Mouse (Mus musculus) thymus, postnatal 0 days (tissue): ENCODE data around the gene Pgap3. TPM values are rescaled to one million over a fixed set of nuclear protein-coding genes. Genes with fewer than 3 reads are reported as not detected.
A peak's percentile ranks its signal among the peaks of the same experiment; 100 is the strongest.
"Not testable (repeated sequence)": the region's sequence is repeated elsewhere in the genome, so short reads cannot be mapped to it uniquely, and the experiment has no call there.

Experiments
- DNase-seq: peaks from one replicate; pipeline ENCODE4 v3.0.0-alpha.2; 2015; ENCODE audit warnings: low spot score
- polyA plus RNA-seq: library from polyadenylated mRNA; unstranded; fragments of >200 nt; fragmentation: Nextera tagmentation; extraction: Ambion mirVana; gene quantifications from 2 replicates; pipeline ENCODE4 v1.2.1, GENCODE M21; 2015

The Pgap3 gene
- polyA plus RNA-seq, 1 experiment from 2014 or later, result 12.7 TPM

DNA sequence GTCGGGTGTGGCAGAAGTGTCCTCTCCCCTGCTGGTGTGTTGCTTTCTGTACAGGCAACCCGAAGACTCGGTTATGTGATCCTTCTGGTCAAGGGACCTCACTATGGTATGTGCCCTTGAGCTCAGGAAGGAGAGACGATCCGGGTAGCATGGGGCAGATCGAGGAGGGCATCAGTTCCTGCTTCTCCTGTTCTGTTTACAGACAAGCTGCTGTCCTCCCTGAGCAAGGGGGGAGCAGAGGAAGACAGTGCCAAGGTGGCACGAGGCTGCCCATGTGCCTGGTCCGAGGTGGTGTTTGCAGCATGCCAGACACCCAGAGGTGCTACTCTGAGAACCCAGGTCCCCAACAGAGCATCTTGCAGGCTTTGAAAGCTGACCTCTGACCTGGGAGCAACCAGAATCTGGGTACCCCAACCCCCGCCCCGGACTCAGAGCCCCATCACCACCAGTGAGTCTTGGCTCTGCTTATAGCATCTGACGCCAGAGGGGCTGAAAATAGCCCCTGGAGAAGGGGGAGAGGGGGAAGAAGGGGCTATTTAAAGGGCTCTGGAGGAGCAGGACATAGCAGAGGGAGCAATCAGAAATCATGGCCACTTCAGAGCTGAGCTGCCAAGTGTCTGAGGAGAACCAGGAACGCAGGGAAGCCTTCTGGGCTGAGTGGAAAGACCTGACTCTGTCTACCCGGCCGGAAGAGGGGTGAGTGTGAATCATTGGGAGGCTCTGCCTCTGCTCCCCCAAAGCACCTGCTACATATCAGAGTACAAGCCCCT lies 16.8 kb downstream of the Pgap3 start, which contains the start of gene Tcap:
Gene Tcap, plus strand, starts transcription at position 551 of the 770 bp plus-strand sequence.
- no peak for DNase-seq

DNA sequence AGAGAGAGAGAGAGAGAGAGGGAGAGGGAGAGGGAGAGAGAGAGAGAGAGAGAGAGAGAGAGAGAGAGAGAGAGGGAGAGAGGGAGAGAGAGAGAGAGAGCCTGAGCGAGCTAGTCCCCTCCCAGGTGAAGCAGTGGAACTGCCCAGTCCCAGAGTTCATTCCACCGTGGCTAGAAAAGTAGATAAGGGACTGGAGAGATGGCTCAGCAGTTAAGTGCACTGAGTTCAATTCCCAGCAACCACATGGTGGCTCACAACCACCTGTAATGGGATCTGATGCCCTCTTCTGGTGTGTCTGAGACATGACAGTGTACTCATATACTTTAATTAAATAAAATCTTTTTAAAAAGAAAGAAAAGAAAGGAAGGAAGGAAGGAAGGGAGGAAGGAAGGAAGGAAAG lies 17.9 kb downstream of the Pgap3 start:
- DNase-seq, result not testable (repeated sequence)

DNA sequence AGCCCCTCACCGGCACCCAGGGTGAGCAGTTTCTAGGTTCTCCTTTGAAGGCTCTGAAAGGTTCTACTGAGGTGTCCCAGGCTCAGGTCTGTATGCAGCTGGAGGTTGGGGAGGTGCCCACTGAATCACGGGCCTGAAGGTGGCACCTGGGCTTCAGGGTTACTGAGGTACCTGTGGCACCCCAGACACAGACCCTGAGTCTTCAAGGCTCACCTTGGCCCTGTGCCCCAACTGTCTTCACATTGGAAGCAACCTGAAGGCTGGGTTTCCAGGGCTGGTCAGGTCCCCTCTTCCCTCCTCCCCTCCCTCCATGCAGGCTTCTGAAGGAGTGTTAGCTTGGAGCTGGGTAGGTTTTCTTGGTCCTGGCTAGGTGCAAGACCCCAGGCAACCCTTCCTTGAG lies 18.6 kb downstream of the Pgap3 start:
- DNase-seq, result no peak

DNA sequence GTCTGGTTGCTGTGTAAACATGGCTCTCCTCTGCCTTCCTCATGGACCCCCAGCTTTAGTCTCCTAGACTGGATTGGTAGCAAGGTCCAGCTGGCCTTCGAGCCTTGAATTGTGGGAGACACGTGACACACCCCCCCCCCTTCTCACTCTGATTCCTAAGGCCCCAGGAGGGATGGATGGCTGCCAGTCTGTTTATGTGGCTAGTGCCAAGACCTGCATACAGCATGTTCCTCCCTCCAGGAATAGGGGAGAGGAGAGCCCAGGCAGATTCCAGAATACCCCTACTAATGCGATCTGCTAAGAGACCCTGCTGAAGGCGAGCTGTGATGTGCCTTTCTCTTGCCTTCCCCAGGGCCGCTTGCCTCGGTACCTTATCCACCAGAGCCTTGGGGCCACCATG lies 20.2 kb downstream of the Pgap3 start:
- DNase-seq, result no peak

DNA sequence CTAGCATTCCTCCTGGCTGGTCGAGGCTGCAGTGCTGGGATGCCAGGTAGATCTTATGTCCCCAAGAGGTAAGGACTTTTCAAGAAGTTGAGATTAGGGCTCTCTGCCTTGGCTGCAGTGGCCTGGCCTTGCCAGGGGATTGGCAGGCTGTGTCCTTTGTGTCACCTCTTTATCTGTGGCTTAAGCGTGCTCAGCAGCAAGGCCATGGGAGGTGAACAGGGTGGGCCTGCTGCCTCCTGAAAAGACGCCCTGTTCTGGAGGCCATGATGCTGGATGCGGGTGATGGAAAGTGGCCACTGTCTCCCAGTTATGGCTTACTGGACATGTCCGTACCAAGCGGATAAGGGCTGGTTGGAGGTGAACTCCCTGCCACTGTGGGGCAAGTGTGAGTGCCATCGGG lies 20.9 kb downstream of the Pgap3 start:
- no peak for DNase-seq

DNA sequence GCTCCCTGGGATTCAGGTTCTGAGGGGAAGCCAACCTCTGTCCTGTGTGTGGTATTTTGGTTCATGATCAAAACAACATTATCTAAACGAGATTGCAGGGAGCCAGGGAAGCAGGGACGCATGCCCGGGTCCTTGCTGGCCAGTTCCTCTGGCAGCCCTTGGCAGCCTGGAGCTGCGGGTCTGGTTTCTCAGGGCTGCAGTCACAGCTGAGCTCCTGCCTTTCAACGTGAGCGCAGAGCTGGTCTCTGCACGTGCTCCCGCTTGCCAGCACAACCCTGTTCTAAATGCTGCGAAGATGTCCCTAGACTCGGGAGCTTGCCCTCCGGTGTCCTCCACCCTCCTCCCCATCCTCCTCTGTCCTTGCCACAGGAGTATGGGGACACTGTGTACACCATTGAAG lies 22.5 kb downstream of the Pgap3 start:
- DNase-seq, result no peak

DNA sequence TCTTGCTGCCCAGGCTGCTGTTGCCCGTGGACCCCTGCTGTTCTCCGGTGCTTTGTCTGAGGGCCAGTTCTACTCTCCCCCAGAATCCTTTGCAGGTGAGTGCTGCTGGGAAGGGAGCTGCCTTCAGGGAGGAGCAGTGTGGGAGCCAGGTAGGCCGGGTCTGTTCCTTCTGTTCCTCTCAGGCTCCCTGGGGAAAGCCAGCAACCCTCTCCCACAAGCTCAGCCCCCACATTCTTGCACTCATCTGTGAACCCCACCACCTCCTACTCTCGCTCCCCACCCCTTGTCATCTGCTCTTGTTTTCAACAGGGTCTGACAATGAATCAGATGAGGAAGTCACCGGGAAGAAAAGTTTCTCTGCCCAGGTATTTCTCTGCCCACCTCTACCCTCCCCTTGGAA lies 23.5 kb downstream of the Pgap3 start:
- DNase-seq, result no peak

DNA sequence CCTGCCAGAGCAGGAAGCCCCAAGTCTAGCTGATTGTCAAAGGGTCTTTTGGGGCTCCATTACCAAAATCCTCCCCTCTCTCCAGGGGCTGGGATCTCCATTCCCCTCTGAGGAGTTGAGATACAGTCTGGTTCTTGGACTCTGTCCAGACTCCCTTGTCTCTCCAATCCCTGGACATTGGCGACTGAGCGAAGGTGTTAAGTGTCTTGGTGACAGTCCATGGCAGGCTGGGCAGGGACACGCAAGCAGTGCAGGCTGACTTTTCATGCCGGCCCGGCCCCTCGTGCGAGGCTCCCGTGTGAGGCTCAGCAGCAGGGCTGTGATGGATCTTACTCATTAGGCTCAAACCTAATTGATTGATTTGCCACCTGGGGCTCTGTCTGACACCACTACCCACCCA lies 26.0 kb downstream of the Pgap3 start:
- DNase-seq, result no peak

DNA sequence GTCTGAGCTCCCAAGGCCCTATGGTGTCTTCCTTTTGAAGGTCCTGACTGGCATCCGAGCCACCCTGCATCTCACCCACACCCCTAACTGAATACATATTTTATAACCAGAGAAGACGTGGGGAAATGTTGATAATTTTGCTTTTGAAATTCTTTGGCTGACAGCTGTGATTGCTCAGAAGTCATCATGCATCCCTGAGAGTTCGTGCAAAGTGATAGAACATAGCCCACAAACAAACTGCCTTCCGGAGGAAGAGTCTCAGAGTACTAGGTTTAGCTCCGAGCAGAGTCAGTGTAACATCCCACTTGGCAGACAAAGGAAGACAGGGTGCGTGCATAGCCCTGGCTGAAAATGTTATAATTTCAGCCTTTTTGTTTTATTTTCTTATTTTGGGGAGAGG lies 27.0 kb downstream of the Pgap3 start:
- no peak for DNase-seq

DNA sequence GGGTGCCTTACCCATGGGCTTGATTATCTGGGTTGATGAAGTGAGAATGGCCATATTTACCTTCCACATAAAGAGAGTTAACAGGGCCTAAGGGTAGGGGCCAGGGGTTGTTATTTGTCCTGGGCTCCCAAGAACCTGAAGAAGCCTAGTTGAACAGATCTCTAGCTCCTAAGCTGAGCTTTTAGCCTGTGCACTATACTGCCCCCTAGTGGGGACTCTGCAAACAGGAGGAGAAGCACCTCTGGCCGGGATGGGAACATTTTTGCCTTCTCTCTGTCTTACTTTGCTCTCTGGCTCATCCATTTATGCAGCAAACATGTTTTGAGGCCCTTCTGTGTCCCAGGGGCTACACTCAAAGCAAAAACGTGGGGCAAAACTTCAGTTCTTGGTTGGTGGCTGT lies 27.9 kb downstream of the Pgap3 start:
- DNase-seq, result peak; percentile 81

DNA sequence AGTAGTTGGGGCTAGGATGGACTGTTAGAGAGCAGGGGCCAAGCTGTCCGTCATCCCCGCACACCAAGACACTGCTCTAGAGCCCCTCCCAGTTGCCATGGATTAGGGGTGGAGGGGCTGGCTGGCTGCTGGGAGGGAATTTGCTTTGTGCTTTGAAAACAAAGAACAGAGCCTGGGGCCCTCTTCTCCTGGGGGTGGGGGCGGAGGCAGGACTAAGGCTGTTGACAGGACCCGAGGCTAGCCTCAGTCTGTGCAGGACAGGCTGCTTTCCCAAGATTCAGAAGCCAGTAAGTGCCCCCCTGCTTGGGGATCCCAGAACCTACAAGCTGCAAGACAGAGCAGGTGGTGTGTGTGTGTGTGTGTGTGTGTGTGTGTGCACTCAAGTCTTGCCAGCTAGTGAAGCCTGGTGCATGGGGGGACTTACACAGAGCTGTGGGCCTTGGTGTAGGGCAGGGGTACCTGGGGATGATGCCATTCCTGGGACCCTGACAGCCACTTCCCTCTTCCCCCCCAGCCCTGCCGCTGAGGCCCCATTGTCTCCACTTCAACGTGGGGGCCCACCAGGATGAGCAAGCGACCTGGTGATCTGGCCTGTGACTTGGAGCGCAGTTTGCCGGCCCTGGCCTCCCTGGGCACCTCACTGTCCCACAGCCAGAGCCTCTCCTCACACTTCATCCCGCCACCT lies 28.6 kb downstream of the Pgap3 start:
- DNase-seq, result no peak

DNA sequence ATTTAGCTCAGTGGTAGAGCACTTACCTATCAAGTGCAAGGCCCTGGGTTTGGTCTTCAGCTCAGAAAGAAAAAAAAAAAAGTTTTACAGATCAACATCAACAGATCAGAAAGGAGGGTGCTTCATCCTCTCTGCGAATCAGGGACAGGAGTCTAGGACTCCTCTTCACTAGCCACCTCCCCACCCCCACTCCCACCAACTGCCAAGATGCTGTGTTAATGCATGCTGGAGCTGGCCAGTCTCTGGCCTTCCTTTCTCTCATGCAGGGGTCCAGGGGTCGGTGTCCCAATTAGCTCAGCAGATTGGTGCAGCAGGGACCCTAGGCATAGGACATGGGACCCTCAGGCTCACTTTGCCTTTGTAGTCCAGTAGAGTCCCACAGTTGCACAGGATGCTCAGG lies 29.7 kb downstream of the Pgap3 start:
- no peak for DNase-seq

DNA sequence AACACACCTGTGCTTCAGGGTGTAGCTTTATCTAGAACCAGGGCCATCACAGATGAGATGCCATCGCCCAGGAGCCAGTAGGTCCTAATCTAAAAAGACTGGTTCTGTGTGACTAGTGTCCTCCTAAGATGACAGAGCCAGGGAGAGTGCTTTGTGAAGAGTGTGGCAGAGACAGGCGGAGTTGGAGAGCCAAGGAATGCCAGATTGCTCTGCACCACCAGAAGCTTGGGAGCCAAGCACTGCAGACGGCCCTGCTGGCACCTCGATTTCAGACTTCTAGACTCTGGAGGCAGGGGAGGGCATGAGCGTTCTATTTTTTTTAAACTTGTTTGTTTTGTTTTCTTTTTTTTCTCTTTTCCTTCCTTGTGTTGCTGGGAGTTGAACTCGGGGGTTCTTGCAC lies 31.0 kb downstream of the Pgap3 start:
- no peak for DNase-seq

DNA sequence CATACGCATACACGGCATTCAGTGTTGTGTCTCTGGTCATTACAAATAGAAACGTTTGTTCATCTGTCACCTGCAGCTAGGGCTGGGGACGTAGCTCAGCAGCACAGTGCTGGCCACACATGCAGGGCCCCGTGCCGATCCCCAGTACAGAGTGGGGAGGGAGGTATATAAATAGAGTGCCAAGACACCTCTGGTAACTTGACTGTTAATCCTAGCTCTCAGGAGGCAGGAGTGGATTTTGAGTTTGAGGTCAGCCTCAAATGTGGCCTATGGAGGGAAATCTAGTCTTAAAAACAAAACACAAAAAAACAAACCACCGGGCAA lies 32.5 kb downstream of the Pgap3 start:
- DNase-seq, result no peak

DNA sequence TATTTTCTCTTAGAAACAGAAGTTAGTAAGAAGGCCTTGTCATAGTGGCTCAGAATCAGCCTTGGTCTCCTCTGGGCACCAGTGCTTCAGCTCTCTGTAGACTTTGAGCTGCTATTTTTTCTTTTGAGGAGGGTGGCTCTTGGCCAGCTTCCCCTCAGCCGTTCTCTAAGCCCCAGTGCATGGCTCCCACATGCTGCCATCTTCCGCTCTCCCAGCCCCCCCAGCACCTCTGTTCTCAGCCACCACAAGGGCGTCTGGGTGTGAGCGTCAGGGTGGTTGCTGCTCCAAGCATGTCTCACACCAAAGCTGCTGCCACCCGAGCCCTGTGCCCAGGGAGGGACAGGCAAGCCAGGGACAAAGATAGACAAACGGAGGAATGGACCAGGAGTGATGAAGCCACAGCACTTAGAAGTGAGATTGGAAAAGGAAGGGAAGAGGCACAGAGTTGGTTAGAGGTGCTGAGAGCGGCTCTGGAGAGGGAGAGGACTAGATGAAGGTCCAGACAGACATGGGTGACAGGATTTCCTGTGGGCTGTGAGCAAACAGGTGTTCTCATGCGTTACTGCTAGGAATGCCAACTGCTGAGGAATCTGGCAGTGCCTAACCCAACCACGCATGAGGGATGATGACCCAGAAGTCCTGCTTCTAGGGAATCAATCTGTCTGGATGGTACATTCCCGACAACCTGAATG lies 33.0 kb downstream of the Pgap3 start:
- DNase-seq, result peak; percentile 66

DNA sequence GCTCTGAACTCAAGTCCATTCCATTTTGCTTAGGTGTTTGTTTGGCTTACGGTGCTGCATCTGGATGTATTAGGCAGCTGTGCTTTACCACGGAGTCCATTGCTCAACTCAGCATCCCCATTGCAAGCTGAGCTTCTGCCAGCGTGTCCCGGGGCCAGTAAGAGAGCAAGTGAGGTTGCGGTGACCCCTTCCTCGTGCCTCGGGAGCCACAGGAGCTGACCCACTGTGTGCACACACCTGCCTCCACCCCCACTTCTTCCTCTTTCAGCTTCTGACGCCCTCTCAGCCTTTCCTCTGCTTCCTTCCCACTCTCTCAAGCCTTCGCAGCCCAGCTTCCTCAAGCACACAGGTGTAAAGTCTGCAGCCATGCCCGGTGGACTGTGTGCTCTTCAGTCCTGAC lies 34.0 kb downstream of the Pgap3 start:
- peak; percentile 29 for DNase-seq

DNA sequence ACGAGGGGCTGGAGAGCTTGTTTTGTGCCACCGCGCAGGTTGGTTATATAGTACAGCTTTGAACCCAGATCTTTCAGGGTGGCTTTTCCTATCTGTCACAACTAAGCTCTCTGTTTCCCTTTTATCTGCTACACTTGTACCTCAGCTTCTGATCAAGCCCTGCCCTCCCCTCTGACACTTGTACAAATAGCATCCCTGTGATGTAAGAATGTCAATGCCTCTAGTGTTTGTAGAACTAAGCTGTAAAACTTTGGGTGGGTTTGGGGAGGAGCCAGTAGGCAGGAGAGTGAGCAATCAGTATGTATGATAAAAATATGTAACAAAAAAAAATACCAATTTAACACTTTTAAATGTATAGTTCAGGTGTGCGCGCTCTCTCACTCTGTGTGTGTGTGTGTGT lies 35.9 kb downstream of the Pgap3 start:
- DNase-seq, result no peak

DNA sequence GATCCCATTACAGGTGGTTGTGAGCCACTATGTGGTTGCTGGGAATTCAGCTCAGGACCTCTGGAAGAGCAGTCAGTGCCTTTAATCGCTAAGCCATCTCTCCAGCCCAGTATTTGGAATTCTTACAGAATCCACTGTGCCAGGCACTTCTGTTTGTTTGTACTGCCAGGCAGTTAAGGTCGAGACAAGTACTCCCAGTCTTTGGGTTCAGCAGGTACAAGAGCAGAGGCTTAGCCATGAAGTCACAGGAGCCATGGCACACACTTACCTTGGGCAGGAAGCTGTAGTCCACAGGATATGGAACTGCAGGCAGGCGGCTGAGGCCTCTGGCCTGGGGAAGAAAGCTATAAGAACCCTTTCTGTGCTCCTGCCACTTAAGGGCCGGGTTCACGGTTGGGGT lies 36.5 kb downstream of the Pgap3 start:
- no peak for DNase-seq

DNA sequence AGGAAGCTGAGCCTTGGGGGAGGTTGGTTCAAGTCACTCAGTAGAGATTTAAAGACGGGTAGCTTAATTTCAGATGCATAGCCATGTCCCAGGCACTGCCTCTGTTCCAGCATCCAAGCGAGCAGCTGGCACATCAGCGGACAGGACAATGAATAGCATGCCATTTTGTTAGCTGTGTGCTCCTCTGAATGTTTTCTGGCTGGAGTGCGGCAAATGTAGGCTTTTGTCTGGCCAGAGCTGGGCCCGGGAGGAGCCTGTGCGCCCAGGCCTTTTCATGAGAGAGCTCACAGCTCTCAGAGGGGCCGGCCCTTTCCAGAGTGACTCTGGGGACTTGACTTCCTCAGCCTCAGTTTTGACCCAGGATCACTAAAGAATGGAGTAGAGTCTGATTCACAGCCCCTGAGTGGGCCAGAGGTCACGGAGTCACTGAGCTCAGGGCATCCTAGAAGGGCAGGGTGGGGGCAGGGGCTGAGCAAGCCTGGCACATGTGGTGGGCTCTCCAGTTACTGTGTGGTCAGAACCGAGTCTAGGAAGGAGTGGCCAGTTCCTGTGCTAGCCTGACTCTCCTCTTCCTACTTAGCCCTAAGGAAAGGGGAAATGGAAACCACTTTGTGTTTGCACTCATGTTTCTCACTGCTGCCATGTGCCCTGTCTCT lies 39.3 kb downstream of the Pgap3 start:
- DNase-seq, result no peak

DNA sequence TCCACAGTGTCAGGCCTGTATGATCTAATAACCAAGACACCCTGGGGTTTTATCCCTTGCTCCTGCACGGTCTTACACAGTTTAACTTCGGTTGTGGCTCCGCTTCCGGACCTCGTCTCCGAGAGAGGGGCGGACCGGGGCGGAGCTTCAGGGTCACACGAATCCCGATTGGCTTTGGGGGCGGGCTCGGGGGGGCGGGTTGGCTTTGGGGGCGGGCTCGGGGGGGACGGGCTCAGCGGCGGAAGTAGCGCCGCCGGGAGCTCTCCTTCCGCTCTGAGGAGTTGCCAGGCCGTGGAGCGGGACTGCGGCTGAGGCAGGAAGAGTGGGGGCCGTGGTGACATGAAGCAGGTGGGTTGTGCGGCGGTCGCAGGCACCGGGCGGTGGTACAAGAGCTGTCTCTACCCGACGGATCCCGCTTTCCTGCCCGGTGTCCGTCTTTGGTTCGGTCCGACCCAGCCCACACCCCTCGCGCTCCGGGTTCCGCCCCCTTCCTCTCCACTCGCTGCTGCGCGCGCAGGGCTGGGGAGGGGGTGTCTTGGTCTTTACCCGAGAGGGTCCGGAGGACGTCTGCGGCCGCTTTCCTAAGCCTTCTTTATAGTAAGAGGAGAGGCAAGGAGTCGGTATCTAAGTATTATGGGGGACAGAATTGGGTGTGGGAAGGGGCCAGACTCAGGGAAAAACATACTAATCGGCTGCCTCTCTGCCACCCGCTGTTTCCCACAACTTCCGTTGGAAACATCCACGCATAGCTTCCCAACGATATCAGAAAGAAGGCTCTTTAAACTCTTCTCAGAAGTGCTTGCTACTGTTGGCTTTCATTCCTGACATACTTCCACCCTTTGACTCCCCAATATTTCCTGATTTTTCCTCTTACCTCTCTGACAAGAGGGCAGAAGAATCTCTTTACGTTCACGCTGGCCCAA lies 41.9 kb downstream of the Pgap3 start, which contains the start of gene Stard3:
Gene Stard3, plus strand, starts transcription at position 208 of the 923 bp plus-strand sequence.
- DNase-seq, result peak; percentile 95
